Mouse (Mus musculus): ENCODE results near the gene Basp1.

DNA sequence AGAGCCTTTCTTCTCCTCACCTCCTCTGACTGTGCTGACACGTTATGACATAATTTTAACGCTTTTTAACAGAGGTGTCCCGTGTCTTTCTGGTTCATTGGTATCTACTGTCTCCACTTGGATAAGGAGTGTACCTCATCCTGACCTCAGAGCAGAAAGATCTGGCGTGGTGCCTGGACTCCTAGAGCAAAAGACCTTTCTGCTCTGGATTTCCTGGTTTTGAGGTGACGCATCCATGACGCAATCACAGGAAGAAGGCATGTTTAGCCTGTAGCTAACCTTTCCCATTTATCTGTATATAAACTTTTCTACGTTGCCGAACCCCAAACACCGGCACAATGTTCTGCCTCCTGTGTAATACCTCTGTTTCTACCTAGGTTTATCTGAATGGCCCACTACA, 6.7 kb upstream of the Basp1 start:
- no peak for TF ChIP-seq GATA1 (IDR thresholded peaks at IDR 0.05; ENCODE audit: borderline replicate concordance, low read length)
- TF ChIP-seq FLI1 (IDR thresholded peaks at IDR 0.05; ENCODE audit: low read length), result no peak
